Mouse (Mus musculus) brain, embryonic 14.5 days (tissue): ENCODE results near the gene Ahnak.

Source experiments
- CTCF ChIP-seq: fragments of 200-500 bp; IDR thresholded peaks from 2 replicates; pipeline ENCODE4 v1.5.1; 2012; ENCODE audit warnings: inconsistent platforms, mild to moderate bottlenecking, moderate library complexity, borderline replicate concordance; ENCODE audit not compliant: insufficient read depth, insufficient read length; ENCODE audit errors: extremely low read depth
- POLR2A ChIP-seq: fragments of 200-500 bp; IDR thresholded peaks from 2 replicates; pipeline ENCODE4 v1.6.1; 2012; ENCODE audit warnings: mild to moderate bottlenecking, inconsistent platforms, borderline replicate concordance; ENCODE audit not compliant: poor library complexity, insufficient read depth, insufficient read length, severe bottlenecking; ENCODE audit errors: extremely low read depth

GRCm38 (mm10) chr19:9044291-9044690 is 55.2 kb downstream of the Ahnak start:
- TF ChIP-seq POLR2A, result no peak
- no peak for TF ChIP-seq CTCF
